ENCODE assay signal across 14 mouse cellular contexts in genomic region chr8:69938245-69938982, GRCm38 (mm10). TPM values are rescaled to one million over a fixed set of nuclear protein-coding genes. Genes with fewer than 3 reads are reported as not detected.
DNase-seq lines count a peak whose midpoint lies in the region; ATAC-seq lines count a peak whose summit lies in the region.
"Had no signal": no experiment of that assay in that cellular context is flagged by ENCODE, and none has a peak within 500 bp of the region (broad histone marks: within the 10 kb centered on the region; RNA-seq: fewer than 3 reads in every experiment).

No protein-coding gene starts in this region.

- H3K4me1 ChIP-seq in liver, embryonic 13.5 days (replicated peaks), result peaks cover 79% of the 10 kb centered on the region
- peaks cover 44% of the 10 kb centered on the region for H3K4me1 ChIP-seq in liver, embryonic 11.5 days (replicated peaks; ENCODE audit: control insufficient read depth, insufficient read depth, low read length)
- peaks cover 54% of the 10 kb centered on the region for H3K4me1 ChIP-seq in embryonic facial prominence, embryonic 10.5 days
- H3K4me1 ChIP-seq in stomach, embryonic 16.5 days (ENCODE audit: control insufficient read depth, insufficient read depth, low read length), result peaks cover 33% of the 10 kb centered on the region

- WGBS in liver, embryonic 13.5 days (ENCODE audit: insufficient replicate concordance), result 41% methylated on average over 6 of the region's 6 CpGs
- 54% methylated on average over 6 of the region's 6 CpGs for WGBS in liver, embryonic 11.5 days
- 87% methylated on average over 6 of the region's 6 CpGs for WGBS in embryonic facial prominence, embryonic 10.5 days
- WGBS in stomach, embryonic 16.5 days, result 63% methylated on average over 6 of the region's 6 CpGs

- no peak overlapping the region for H3K4me3 ChIP-seq in liver, embryonic 13.5 days (replicated peaks)
- H3K4me3 ChIP-seq in liver, embryonic 11.5 days (ENCODE audit: low read depth, low read length), result no peak overlapping the region
- H3K4me3 ChIP-seq in embryonic facial prominence, embryonic 10.5 days, result no peak overlapping the region
- no peak overlapping the region for H3K4me3 ChIP-seq in stomach, embryonic 16.5 days (replicated peaks; ENCODE audit: low read length)
- H3K4me3 ChIP-seq: erythroblast, embryonic 14.5 days; left cerebral cortex, adult 2 months; neural tube, embryonic 12.5 days had no signal

- H3K27me3 ChIP-seq in liver, embryonic 13.5 days, result no peaks in the 10 kb centered on the region
- H3K27me3 ChIP-seq in liver, embryonic 11.5 days (replicated peaks; ENCODE audit: control insufficient read depth, insufficient read depth, low read length), result no peaks in the 10 kb centered on the region
- H3K27me3 ChIP-seq in embryonic facial prominence, embryonic 10.5 days (replicated peaks; ENCODE audit: low read depth, poor library complexity, severe bottlenecking), result no peaks in the 10 kb centered on the region
- H3K27me3 ChIP-seq in stomach, embryonic 16.5 days (ENCODE audit: control insufficient read depth, insufficient read depth, low read length), result no peaks in the 10 kb centered on the region
- H3K27me3 ChIP-seq: neural tube, embryonic 12.5 days had no signal

- peak; percentile 58 to 64 for DNase-seq in adrenal gland, adult (ENCODE audit: inconsistent age in 2 of 2, low spot score in 1 of 2)
- no peak for DNase-seq in adrenal gland, adult 2 months
- no peak for DNase-seq in liver, embryonic 13.5 days
- no peak for DNase-seq in liver, embryonic 11.5 days (ENCODE audit: low spot score)
- no peak for DNase-seq in embryonic facial prominence, embryonic 10.5 days (ENCODE audit: low spot score)
- DNase-seq in adrenal gland, adult 18-20 months (ENCODE audit: low spot score in 2 of 2), result no peak
- no peak for DNase-seq in frontal cortex, postnatal 14 days (ENCODE audit: low spot score in 2 of 2)
- DNase-seq: adrenal gland, postnatal 25 days; cerebellum, postnatal 14 days; gastrocnemius, postnatal 14 days had no signal

- no peak overlapping the region for H3K4me2 ChIP-seq in liver, embryonic 13.5 days
- no peak overlapping the region for H3K4me2 ChIP-seq in liver, embryonic 11.5 days
- no peak overlapping the region for H3K4me2 ChIP-seq in stomach, embryonic 16.5 days (ENCODE audit: low read depth, low read length)
- H3K4me2 ChIP-seq: neural tube, embryonic 12.5 days had no signal

- H3K9me3 ChIP-seq in liver, embryonic 13.5 days (replicated peaks), result no peaks in the 10 kb centered on the region
- H3K9me3 ChIP-seq in liver, embryonic 11.5 days (ENCODE audit: control insufficient read depth, low read length), result no peaks in the 10 kb centered on the region
- no peaks in the 10 kb centered on the region for H3K9me3 ChIP-seq in embryonic facial prominence, embryonic 10.5 days
- H3K9me3 ChIP-seq in stomach, embryonic 16.5 days (replicated peaks; ENCODE audit: control insufficient read depth, low read length), result no peaks in the 10 kb centered on the region
- H3K9me3 ChIP-seq: neural tube, embryonic 12.5 days had no signal

- H3K27ac ChIP-seq in liver, embryonic 13.5 days, result peak overlapping the region; percentile 21; the same call in 1 of the 2 replicates
- H3K27ac ChIP-seq in liver, embryonic 11.5 days (ENCODE audit: low read depth, low read length), result no peak overlapping the region
- H3K27ac ChIP-seq in embryonic facial prominence, embryonic 10.5 days (replicated peaks), result peak overlapping the region; percentile 30; the same call in 1 of the 2 replicates
- 0 out of 2 replicates have a peak overlapping the region, but pooled peaks have one; percentile 21 for H3K27ac ChIP-seq in stomach, embryonic 16.5 days (ENCODE audit: low read length)
- H3K27ac ChIP-seq: left cerebral cortex, adult 2 months; neural tube, embryonic 12.5 days had no signal

- no peak for ATAC-seq in liver, embryonic 13.5 days (ENCODE audit: low read depth)
- no peak for ATAC-seq in liver, embryonic 11.5 days (replicated peaks; ENCODE audit: low FRiP score)
- ATAC-seq in stomach, embryonic 16.5 days (ENCODE audit: insufficient read depth, low FRiP score), result no peak

- H3K36me3 ChIP-seq in liver, embryonic 13.5 days, result peaks cover 43% of the 10 kb centered on the region
- peaks cover 14% of the 10 kb centered on the region for H3K36me3 ChIP-seq in liver, embryonic 11.5 days (ENCODE audit: control insufficient read depth, insufficient read depth, low read length)
- peaks cover 60% of the 10 kb centered on the region for H3K36me3 ChIP-seq in embryonic facial prominence, embryonic 10.5 days (replicated peaks)
- H3K36me3 ChIP-seq in stomach, embryonic 16.5 days (ENCODE audit: control insufficient read depth, insufficient read depth, low read length), result no peaks in the 10 kb centered on the region

- no peak overlapping the region for H3K9ac ChIP-seq in liver, embryonic 13.5 days
- H3K9ac ChIP-seq in liver, embryonic 11.5 days (ENCODE audit: low read depth, low read length), result no peak overlapping the region
- no peak overlapping the region for H3K9ac ChIP-seq in stomach, embryonic 16.5 days (ENCODE audit: low read length)
- H3K9ac ChIP-seq: neural tube, embryonic 12.5 days had no signal

RNA-seq across cellular contexts. Expression of gene Yjefn3, which starts 35.9 kb away (rescaled TPM):
- 1 to 10 TPM; 1.9 to 4.2 TPM for total RNA-seq in adrenal gland, adult 2 months (2021)
- polyA plus RNA-seq in adrenal gland, adult 2 months (2012; rRNA removed), result 6.6 and 10.8 TPM in 2 replicates
- polyA plus RNA-seq in liver, embryonic 13.5 days (2015; fragmentation: Nextera tagmentation; extraction: Ambion mirVana), result 0.74 and 0.81 TPM in 2 replicates
- polyA plus RNA-seq in liver, embryonic 11.5 days (2014; fragmentation: Nextera tagmentation; extraction: Ambion mirVana), result 1.7 and 1.9 TPM in 2 replicates
- 4.2 and 4.3 TPM in 2 replicates for polyA plus RNA-seq in embryonic facial prominence, embryonic 10.5 days (2016; fragmentation: Nextera tagmentation; extraction: Ambion mirVana)
- 3.0 and 3.2 TPM in 2 replicates for polyA plus RNA-seq in stomach, embryonic 16.5 days (2015; fragmentation: Nextera tagmentation; extraction: Ambion mirVana)
- total RNA-seq in adrenal gland, adult 18-20 months (2021), result 1 to 10 TPM; 2.2 to 3.1 TPM

RNA-seq across cellular contexts. Expression of gene Ndufa13, which starts 36.1 kb away (rescaled TPM):
- 100 to 1,000 TPM; 160 to 215 TPM for total RNA-seq in adrenal gland, adult 2 months (2021)
- 83.3 and 99.4 TPM in 2 replicates for polyA plus RNA-seq in adrenal gland, adult 2 months (2012; rRNA removed)
- polyA plus RNA-seq in liver, embryonic 13.5 days (2015; fragmentation: Nextera tagmentation; extraction: Ambion mirVana), result 109 and 114 TPM in 2 replicates
- polyA plus RNA-seq in liver, embryonic 11.5 days (2014; fragmentation: Nextera tagmentation; extraction: Ambion mirVana), result 145 and 159 TPM in 2 replicates
- 159 and 164 TPM in 2 replicates for polyA plus RNA-seq in embryonic facial prominence, embryonic 10.5 days (2016; fragmentation: Nextera tagmentation; extraction: Ambion mirVana)
- 170 and 193 TPM in 2 replicates for polyA plus RNA-seq in stomach, embryonic 16.5 days (2015; fragmentation: Nextera tagmentation; extraction: Ambion mirVana)
- total RNA-seq in adrenal gland, adult 18-20 months (2021), result 100 to 1,000 TPM; 176 to 210 TPM

RNA-seq across cellular contexts. Expression of gene Tssk6, which starts 36.4 kb away (rescaled TPM):
- total RNA-seq in adrenal gland, adult 2 months (2021), result under 1 TPM; 0.35 to 0.66 TPM
- polyA plus RNA-seq in adrenal gland, adult 2 months (2012; rRNA removed), result 1.3 and 2.0 TPM in 2 replicates
- polyA plus RNA-seq in liver, embryonic 13.5 days (2015; fragmentation: Nextera tagmentation; extraction: Ambion mirVana), result 2.4 and 2.5 TPM in 2 replicates
- 4.5 and 5.2 TPM in 2 replicates for polyA plus RNA-seq in liver, embryonic 11.5 days (2014; fragmentation: Nextera tagmentation; extraction: Ambion mirVana)
- 4.4 and 4.8 TPM in 2 replicates for polyA plus RNA-seq in embryonic facial prominence, embryonic 10.5 days (2016; fragmentation: Nextera tagmentation; extraction: Ambion mirVana)
- polyA plus RNA-seq in stomach, embryonic 16.5 days (2015; fragmentation: Nextera tagmentation; extraction: Ambion mirVana), result 2.1 and 2.3 TPM in 2 replicates
- under 1 TPM; 0.51 to 0.60 TPM for total RNA-seq in adrenal gland, adult 18-20 months (2021)

RNA-seq across cellular contexts. Expression of gene Cilp2, which starts 50.9 kb away (rescaled TPM):
- under 1 TPM; 0.07 to 0.09 TPM for total RNA-seq in adrenal gland, adult 2 months (2021)
- 0.39 and 1.1 TPM in 2 replicates for polyA plus RNA-seq in adrenal gland, adult 2 months (2012; rRNA removed)
- polyA plus RNA-seq in liver, embryonic 13.5 days (2015; fragmentation: Nextera tagmentation; extraction: Ambion mirVana), result 0.03 and 0.09 TPM in 2 replicates
- polyA plus RNA-seq in liver, embryonic 11.5 days (2014; fragmentation: Nextera tagmentation; extraction: Ambion mirVana), result 0.48 and 0.56 TPM in 2 replicates
- polyA plus RNA-seq in embryonic facial prominence, embryonic 10.5 days (2016; fragmentation: Nextera tagmentation; extraction: Ambion mirVana), result 0.39 and 0.54 TPM in 2 replicates
- 0.37 and 0.59 TPM in 2 replicates for polyA plus RNA-seq in stomach, embryonic 16.5 days (2015; fragmentation: Nextera tagmentation; extraction: Ambion mirVana)
- under 1 TPM; 0.06 to 0.10 TPM for total RNA-seq in adrenal gland, adult 18-20 months (2021)
- total RNA-seq: adrenal gland, postnatal 25 days had no signal
- polyA plus RNA-seq: erythroblast, embryonic 14.5 days had no signal

RNA-seq across cellular contexts. Expression of gene Gatad2a, which starts 57.8 kb away (rescaled TPM):
- total RNA-seq in adrenal gland, adult 2 months (2021), result 100 to 1,000 TPM; 102 to 116 TPM
- polyA plus RNA-seq in adrenal gland, adult 2 months (2012; rRNA removed), result 92.3 and 105 TPM in 2 replicates
- 27.1 and 27.8 TPM in 2 replicates for polyA plus RNA-seq in liver, embryonic 13.5 days (2015; fragmentation: Nextera tagmentation; extraction: Ambion mirVana)
- polyA plus RNA-seq in liver, embryonic 11.5 days (2014; fragmentation: Nextera tagmentation; extraction: Ambion mirVana), result 72.6 and 75.3 TPM in 2 replicates
- 57.3 and 59.9 TPM in 2 replicates for polyA plus RNA-seq in embryonic facial prominence, embryonic 10.5 days (2016; fragmentation: Nextera tagmentation; extraction: Ambion mirVana)
- 29.7 and 32.3 TPM in 2 replicates for polyA plus RNA-seq in stomach, embryonic 16.5 days (2015; fragmentation: Nextera tagmentation; extraction: Ambion mirVana)
- total RNA-seq in adrenal gland, adult 18-20 months (2021), result 100 to 1,000 TPM; 102 to 111 TPM

Comparison
In these comparisons a context has a peak if more than half of its experiments do, and no peak if none do; other contexts are left out.
1. DNase-seq: peak in adrenal gland, adult (2 of 2); none in adrenal gland, adult 2 months (single experiment), liver, embryonic 13.5 days (single experiment), liver, embryonic 11.5 days (single experiment), embryonic facial prominence, embryonic 10.5 days (single experiment), adrenal gland, adult 18-20 months (0 of 2) and frontal cortex, postnatal 14 days (0 of 2).